18 mouse cellular contexts compared by ENCODE assay signal in the genomic region with DNA sequence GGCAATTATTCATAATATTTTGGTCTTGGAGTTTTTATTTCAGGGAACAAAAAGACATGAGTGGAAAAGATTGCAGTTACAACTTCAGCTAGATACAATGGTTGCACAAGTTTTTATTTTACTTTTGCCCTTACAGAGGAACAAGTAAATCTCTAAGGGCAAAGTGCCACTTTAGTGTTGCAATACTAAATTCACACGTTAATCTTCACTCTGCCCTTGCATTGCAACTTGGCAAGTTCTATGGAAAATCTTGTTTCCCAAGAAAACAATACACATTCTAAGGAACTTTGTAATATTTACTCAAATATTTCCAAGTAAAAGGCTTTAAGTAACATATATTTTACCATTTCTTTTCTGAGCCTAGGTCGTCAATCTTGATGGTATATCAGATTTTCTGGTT.
A peak's percentile ranks its signal among the peaks of the same experiment; 100 is the strongest.
DNase-seq lines count a peak whose midpoint lies in the region.
"Had no signal": no experiment of that assay in that cellular context is flagged by ENCODE, and none has a peak within 500 bp of the region (broad histone marks: within the 10 kb centered on the region; RNA-seq: fewer than 3 reads in every experiment).

No protein-coding gene starts in this region.

- peak; percentile 11 for DNase-seq in kidney, adult 9 months
- DNase-seq in kidney, postnatal 10 days, result no peak
- DNase-seq in lung, postnatal 25 days (ENCODE audit: low spot score), result peak; percentile 14
- DNase-seq in lung, postnatal 4 days, result no peak
- DNase-seq in fat pad, adult 2 months (ENCODE audit: extremely low read depth, low read depth, low spot score), result peak; percentile 97
- DNase-seq in thymus, postnatal 4 days, result no peak
- DNase-seq: adrenal gland, adult 2 months; adrenal gland, postnatal 14 days; B cell, adult 2 months; cerebellum, adult 11 months; cerebellum, adult 2 months; cerebellum, adult 9-11 months; cerebellum, postnatal 25 days; gastrocnemius, adult 2 months; gastrocnemius, postnatal 14 days; heart, adult 18-20 months; heart, postnatal 10 days; heart, postnatal 36 days had no signal

Comparison
In these comparisons a context has a peak if more than half of its experiments do, and no peak if none do; other contexts are left out.
1. DNase-seq: peak in kidney, adult 9 months (single experiment), lung, postnatal 25 days (single experiment) and fat pad, adult 2 months (single experiment); none in kidney, postnatal 10 days (single experiment), lung, postnatal 4 days (0 of 2) and thymus, postnatal 4 days (single experiment).